Mouse (Mus musculus) liver, embryonic 14.5 days (tissue): ENCODE data around the gene Nrn1.

Source experiments
- CTCF ChIP-seq: IDR thresholded peaks from 2 replicates; pipeline ENCODE4 v1.5.1; 2016; ENCODE audit warnings: antibody characterized with exemption, low read depth, control low read depth
- EP300 ChIP-seq: IDR thresholded peaks from 2 replicates; pipeline ENCODE4 v1.6.1; 2016; ENCODE audit warnings: antibody characterized with exemption, low read depth

GRCm38 (mm10) chr13:36733989-36734690 lies 791 bp downstream of the Nrn1 start:
- TF ChIP-seq CTCF (no peak), EP300 (no peak)
